Mouse (Mus musculus): ENCODE measurements at regions not wholly inside any gene's neighbourhood (a gene's known extent, or its start where the extent isn't known, plus 50 kb on each side); places are given as distances from the start of the nearest gene placed in this dataset.

- H3K27ac ChIP-seq (replicated peaks) = no peak overlapping the region
- 74% methylated on average over 8 of the region's 8 CpGs for WGBS
- no peak overlapping the region for H3K4me3 ChIP-seq
- no peaks in the 10 kb centered on the region for H3K4me1 ChIP-seq (replicated peaks)
- no peaks in the 10 kb centered on the region for H3K9me3 ChIP-seq
- H3K36me3 ChIP-seq = no peaks in the 10 kb centered on the region
- no peak overlapping the region for H3K4me2 ChIP-seq
- H3K9ac ChIP-seq = no peak overlapping the region
- ATAC-seq (ENCODE audit: low FRiP score, low read depth) = no peak
- H3K27me3 ChIP-seq = no peaks in the 10 kb centered on the region
These were observed 144.0 kb upstream of the Tmem45b start for GRCm38 (mm10) chr9:31608084-31608870.

GRCm38 (mm10) chr9:31606936-31607335, 142.7 kb upstream of the Tmem45b start:
- H3K4me3 ChIP-seq = no peak overlapping the region
- H3K9me3 ChIP-seq = no peaks in the 10 kb centered on the region
- H3K27ac ChIP-seq (replicated peaks) = no peak overlapping the region
- no peaks in the 10 kb centered on the region for H3K27me3 ChIP-seq
- no peak overlapping the region for H3K4me2 ChIP-seq
- no peaks in the 10 kb centered on the region for H3K36me3 ChIP-seq
- no peaks in the 10 kb centered on the region for H3K4me1 ChIP-seq (replicated peaks)
- ATAC-seq (ENCODE audit: low FRiP score, low read depth) = no peak
- H3K9ac ChIP-seq = no peak overlapping the region
- WGBS = 89% methylated on average over 6 of the region's 6 CpGs

GRCm38 (mm10) chr9:31604497-31605090, 140.3 kb upstream of the Tmem45b start:
- 87% methylated on average over 6 of the region's 6 CpGs for WGBS
- H3K27ac ChIP-seq (replicated peaks) = no peak overlapping the region
- ATAC-seq (ENCODE audit: low FRiP score, low read depth) = no peak
- H3K4me3 ChIP-seq = no peak overlapping the region
- no peak overlapping the region for H3K9ac ChIP-seq
- no peaks in the 10 kb centered on the region for H3K4me1 ChIP-seq (replicated peaks)
- no peaks in the 10 kb centered on the region for H3K9me3 ChIP-seq
- H3K27me3 ChIP-seq = no peaks in the 10 kb centered on the region
- H3K4me2 ChIP-seq = no peak overlapping the region
- H3K36me3 ChIP-seq = no peaks in the 10 kb centered on the region

GRCm38 (mm10) chr9:31602707-31603106, 138.4 kb upstream of the Tmem45b start:
- ATAC-seq (ENCODE audit: low FRiP score, low read depth) = no peak
- Histone ChIP-seq H3K4me3 (no peak overlapping the region), H3K4me2 (no peak overlapping the region), H3K9ac (no peak overlapping the region), H3K27ac (replicated peaks) (no peak overlapping the region), H3K36me3 (no peaks in the 10 kb centered on the region), H3K27me3 (no peaks in the 10 kb centered on the region), H3K4me1 (replicated peaks) (no peaks in the 10 kb centered on the region), H3K9me3 (no peaks in the 10 kb centered on the region)
- 89% methylated on average over 4 of the region's 4 CpGs for WGBS

- Histone ChIP-seq H3K27me3 (no peaks in the 10 kb centered on the region), H3K4me3 (no peak overlapping the region), H3K9ac (no peak overlapping the region), H3K9me3 (no peaks in the 10 kb centered on the region), H3K4me2 (no peak overlapping the region), H3K4me1 (replicated peaks) (no peaks in the 10 kb centered on the region), H3K36me3 (no peaks in the 10 kb centered on the region), H3K27ac (replicated peaks) (no peak overlapping the region)
- 79% methylated on average over 7 of the region's 7 CpGs for WGBS
- no peak for ATAC-seq (ENCODE audit: low FRiP score, low read depth)
These were observed 130.8 kb upstream of the Tmem45b start for GRCm38 (mm10) chr9:31595096-31595495.

DNA sequence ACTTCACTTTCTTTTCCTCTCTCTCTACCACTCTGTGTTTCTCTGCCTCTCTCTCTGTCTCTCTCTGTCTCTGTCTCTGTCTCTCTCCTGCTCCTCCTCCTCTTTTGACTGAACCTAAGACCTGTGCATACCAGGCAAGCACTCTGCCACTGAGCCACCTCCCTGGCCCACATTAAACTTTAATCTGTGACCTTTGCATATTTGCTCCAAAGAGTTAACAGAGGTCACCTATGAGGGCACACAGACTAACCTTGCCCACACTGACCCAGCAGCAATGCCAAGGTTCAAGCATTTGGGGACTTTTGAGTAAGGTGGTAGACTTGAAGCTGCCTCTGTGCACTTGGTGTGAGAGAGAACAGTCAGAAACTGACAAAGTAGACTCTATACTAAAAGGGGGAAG, 123.4 kb upstream of the Tmem45b start:
- H3K36me3 ChIP-seq = no peaks in the 10 kb centered on the region
- H3K27ac ChIP-seq (replicated peaks) = no peak overlapping the region
- no peaks in the 10 kb centered on the region for H3K4me1 ChIP-seq (replicated peaks)
- H3K4me3 ChIP-seq = no peak overlapping the region
- no peak for ATAC-seq (ENCODE audit: low FRiP score, low read depth)
- no peak overlapping the region for H3K4me2 ChIP-seq
- H3K9me3 ChIP-seq = no peaks in the 10 kb centered on the region
- H3K9ac ChIP-seq = no peak overlapping the region
- no peaks in the 10 kb centered on the region for H3K27me3 ChIP-seq

DNA sequence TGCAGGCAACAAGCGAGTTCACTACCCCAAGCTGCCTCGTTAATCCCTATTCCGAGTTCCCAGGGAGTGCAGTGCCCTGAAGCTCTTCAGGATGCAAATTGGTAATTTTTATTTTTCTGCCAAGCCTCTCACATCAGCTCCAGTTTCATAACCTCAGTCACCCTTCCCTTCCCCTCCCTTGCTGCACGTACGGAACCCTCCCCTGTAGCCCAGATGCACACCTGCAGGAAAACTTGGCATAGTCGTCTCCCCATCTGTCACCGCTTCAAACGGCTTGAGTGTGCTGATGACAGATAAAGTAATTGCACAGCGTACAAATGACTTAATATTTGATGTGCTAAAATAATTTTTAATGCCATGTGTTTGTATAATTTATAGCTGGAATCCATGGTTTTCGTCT, 119.7 kb upstream of the Tmem45b start:
- Histone ChIP-seq H3K9ac (no peak overlapping the region), H3K36me3 (no peaks in the 10 kb centered on the region), H3K27ac (replicated peaks) (no peak overlapping the region), H3K27me3 (no peaks in the 10 kb centered on the region), H3K4me2 (no peak overlapping the region), H3K4me3 (no peak overlapping the region), H3K9me3 (no peaks in the 10 kb centered on the region), H3K4me1 (replicated peaks) (no peaks in the 10 kb centered on the region)
- WGBS = 72% methylated on average over 10 of the region's 10 CpGs
- no peak for ATAC-seq (ENCODE audit: low FRiP score, low read depth)

DNA sequence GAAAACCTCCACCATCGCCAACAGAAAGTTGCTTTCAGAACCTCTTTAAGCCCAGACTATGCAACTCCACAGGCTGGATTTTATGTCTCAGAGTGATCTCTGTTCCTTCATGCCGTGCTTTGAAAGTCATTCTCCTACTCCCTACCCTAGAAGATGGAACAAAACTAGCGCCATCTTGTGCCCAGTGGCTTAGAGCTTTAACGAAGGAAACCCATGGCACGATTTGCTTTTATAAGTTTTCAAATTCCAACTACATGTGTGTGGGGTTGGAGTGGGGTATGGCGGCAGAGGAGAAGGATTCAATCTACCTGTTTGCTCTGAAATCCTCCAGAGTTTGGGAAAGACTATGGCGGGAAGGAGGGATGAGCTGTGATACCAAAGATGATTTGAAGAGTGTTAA, 118.7 kb upstream of the Tmem45b start:
- Histone ChIP-seq H3K9ac (no peak overlapping the region), H3K4me2 (no peak overlapping the region), H3K9me3 (no peaks in the 10 kb centered on the region), H3K36me3 (no peaks in the 10 kb centered on the region), H3K4me1 (replicated peaks) (no peaks in the 10 kb centered on the region), H3K27me3 (no peaks in the 10 kb centered on the region), H3K27ac (replicated peaks) (no peak overlapping the region), H3K4me3 (no peak overlapping the region)
- no peak for ATAC-seq (ENCODE audit: low FRiP score, low read depth)
- 84% methylated on average over 7 of the region's 7 CpGs for WGBS

- no peaks in the 10 kb centered on the region for H3K36me3 ChIP-seq
- H3K4me2 ChIP-seq = no peak overlapping the region
- H3K4me1 ChIP-seq (replicated peaks) = no peaks in the 10 kb centered on the region
- H3K9me3 ChIP-seq = no peaks in the 10 kb centered on the region
- 94% methylated on average over 8 of the region's 8 CpGs for WGBS
- H3K27me3 ChIP-seq = no peaks in the 10 kb centered on the region
- H3K4me3 ChIP-seq = no peak overlapping the region
- H3K27ac ChIP-seq (replicated peaks) = no peak overlapping the region
- no peak overlapping the region for H3K9ac ChIP-seq
- ATAC-seq (ENCODE audit: low FRiP score, low read depth) = no peak
These were observed 114.4 kb upstream of the Tmem45b start for GRCm38 (mm10) chr9:31578506-31579173.

DNA sequence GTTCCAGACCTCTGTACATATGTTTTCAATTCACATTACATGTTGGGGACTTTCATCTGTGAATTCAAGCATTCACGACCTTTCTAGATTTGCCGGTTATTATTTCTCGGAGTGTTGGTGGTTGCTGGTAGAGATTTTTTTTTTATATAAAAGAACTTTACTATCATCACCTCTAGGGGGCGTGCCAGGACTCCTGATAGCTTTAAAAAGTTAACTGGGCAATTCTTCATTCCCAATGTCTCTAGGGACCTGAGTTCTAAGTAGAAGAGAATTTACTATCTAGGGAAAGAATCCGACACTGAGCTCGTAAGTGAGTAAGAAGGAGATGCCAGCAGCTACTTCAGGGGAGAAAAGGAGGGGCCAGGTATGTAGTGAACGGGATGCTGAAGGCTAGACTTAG, 112.8 kb upstream of the Tmem45b start:
- 76% methylated on average over 7 of the region's 7 CpGs for WGBS
- no peaks in the 10 kb centered on the region for H3K36me3 ChIP-seq
- ATAC-seq (ENCODE audit: low FRiP score, low read depth) = no peak

DNA sequence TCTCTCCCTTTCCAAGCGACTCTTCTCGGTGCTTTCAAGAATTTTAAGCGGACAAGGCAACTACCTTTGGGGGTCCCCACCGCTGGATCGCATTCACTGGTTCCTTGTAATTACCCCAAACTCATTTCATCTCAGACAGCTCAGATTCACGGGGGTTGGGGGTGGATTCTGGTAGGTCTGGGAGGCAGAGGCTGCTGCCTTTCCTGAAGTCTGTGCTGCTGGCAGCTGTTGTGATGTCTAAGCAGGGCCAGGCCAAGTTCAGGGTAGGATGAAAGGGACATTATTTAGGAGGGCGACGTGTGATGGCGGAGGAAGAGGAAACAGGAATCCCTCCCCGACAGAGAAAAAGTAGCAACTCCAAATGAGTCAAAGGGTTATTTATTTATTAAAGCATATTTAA, 102.8 kb upstream of the Tmem45b start:
- no peaks in the 10 kb centered on the region for H3K36me3 ChIP-seq
- H3K4me1 ChIP-seq (replicated peaks) = no peaks in the 10 kb centered on the region
- H3K27me3 ChIP-seq = no peaks in the 10 kb centered on the region
- no peak overlapping the region for H3K9ac ChIP-seq
- H3K4me2 ChIP-seq = no peak overlapping the region
- H3K27ac ChIP-seq (replicated peaks) = no peak overlapping the region
- H3K4me3 ChIP-seq = no peak overlapping the region
- ATAC-seq (ENCODE audit: low FRiP score, low read depth) = no peak
- no peaks in the 10 kb centered on the region for H3K9me3 ChIP-seq
- WGBS = 77% methylated on average over 10 of the region's 10 CpGs

More for the DNA sequence above, 112.8 kb upstream of the Tmem45b start:
- no peak overlapping the region for H3K4me2 ChIP-seq
- H3K27ac ChIP-seq (replicated peaks) = no peak overlapping the region
- H3K4me3 ChIP-seq = no peak overlapping the region
- no peak overlapping the region for H3K9ac ChIP-seq
- no peaks in the 10 kb centered on the region for H3K27me3 ChIP-seq
- no peaks in the 10 kb centered on the region for H3K4me1 ChIP-seq (replicated peaks)
- H3K9me3 ChIP-seq = no peaks in the 10 kb centered on the region

- H3K9ac ChIP-seq = no peak overlapping the region
- no peaks in the 10 kb centered on the region for H3K9me3 ChIP-seq
- no peaks in the 10 kb centered on the region for H3K36me3 ChIP-seq
- H3K4me1 ChIP-seq (replicated peaks) = no peaks in the 10 kb centered on the region
- ATAC-seq (ENCODE audit: low FRiP score, low read depth) = peak; percentile 45; the same call in 1 of the 2 replicates
- H3K4me3 ChIP-seq = no peak overlapping the region
- 61% methylated on average over 31 of the region's 31 CpGs for WGBS
- peak overlapping the region; percentile 5; the same call in 1 of the 2 replicates for H3K4me2 ChIP-seq
- no peaks in the 10 kb centered on the region for H3K27me3 ChIP-seq
- H3K27ac ChIP-seq (replicated peaks) = no peak overlapping the region
These were observed 102.2 kb upstream of the Tmem45b start for GRCm38 (mm10) chr9:31566257-31567007.
